Mouse (Mus musculus) urinary bladder, postnatal 10 days (tissue): ENCODE measurements around the gene Alpk3.

Experiments used
- DNase-seq: peaks from one replicate; pipeline ENCODE4 v3.0.0; 2022; ENCODE audit warnings: low spot score

Alpk3 gene

DNA sequence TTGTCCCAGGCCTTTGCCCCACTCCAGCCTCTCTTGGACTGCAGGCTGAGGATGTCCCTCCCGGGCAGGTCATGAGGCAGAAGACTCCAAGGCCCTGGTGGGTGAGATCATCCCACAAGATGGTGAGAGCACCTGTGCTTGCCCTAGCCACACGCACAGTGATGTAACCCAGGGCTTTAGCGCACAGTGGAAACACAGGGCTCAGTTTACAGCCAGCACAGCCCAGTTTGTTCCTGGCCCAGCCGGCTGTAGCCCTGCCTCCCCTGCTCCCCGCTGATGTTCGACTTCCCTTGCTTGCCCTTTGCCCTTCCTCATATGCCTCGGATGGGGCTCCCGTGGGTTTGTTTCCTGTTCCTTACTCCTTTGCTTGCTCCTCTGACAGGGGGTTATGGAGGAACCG, 17.1 kb downstream of the Alpk3 start:
- DNase-seq: no peak

DNA sequence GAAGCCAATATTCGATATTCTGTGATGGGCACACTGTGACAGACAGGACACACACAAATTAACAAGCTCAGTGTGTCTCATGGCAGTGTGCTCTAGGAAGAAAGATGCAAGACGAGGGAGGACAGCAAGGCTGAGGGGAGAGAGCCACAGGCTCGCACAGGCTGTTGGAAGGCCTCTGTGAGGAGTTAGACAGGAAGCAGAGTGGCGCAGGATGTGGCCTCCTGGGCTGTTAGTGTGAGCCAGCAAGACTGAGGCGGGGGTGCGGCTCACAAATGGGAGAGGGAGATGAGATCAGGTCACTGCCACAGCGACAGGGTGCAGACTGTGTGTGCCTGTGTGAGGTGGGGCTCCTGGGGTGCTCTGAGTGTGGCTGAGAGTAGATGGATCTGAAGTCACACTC, 17.9 kb downstream of the Alpk3 start:
- DNase-seq: no peak

DNA sequence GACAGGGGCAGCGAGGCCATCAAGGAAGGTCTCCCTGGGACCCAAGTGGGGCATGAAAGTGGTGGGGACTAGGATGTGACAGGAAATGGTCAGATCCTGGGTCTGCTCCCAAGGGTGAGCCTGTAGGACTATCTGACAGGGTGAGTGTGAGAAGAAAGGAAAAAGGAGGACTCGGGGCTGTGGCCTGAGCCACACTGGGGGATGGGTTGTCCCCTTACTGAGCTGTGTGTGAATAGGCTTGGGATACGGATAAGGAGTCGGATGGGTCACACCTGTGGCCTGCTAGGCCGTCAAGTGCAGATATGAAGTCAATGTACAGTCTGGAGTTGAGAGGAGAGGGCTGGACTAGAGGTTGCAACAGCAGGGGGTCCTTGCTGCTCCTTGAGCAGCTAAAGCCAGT, 18.3 kb downstream of the Alpk3 start:
- no peak for DNase-seq

DNA sequence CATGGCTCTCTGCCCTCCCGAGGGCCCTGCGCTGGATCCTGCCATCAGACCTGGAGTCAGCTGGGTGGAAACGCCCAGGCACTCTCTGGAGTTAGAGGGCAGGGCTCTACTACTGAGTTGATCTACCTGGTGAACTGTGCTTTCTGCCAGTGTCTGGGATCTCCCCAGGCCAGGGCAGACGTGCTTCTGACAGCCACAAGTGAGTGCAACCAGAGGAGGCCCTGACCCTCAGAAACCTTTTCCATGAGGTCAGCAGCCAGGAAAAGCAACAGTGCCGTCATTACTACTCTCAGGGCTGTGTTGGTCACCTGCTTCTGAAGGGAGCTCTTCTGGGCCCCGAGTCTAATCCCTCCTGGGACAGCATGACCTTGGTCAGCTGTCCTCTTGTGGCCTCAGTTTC, 19.6 kb downstream of the Alpk3 start:
- DNase-seq: no peak

DNA sequence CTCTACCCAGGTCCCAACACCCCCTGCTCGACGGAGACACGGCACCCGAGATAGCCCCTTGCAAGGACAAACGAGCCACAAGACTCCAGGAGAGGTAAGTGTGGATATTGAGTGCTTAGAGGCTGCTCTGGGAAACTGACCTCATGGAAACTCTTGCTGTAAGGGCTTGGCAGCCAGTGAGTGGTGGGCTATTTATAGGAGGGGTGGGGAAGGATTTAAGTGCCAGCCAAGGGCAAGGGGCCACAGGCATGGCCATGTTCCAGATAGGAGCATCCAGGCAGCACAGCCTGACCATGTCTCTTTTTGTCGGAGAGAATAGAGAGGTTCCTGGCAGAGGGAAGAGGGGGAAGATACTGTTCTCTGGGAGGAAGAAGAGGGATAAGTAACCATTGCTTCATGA, 21.3 kb downstream of the Alpk3 start:
- no peak for DNase-seq

DNA sequence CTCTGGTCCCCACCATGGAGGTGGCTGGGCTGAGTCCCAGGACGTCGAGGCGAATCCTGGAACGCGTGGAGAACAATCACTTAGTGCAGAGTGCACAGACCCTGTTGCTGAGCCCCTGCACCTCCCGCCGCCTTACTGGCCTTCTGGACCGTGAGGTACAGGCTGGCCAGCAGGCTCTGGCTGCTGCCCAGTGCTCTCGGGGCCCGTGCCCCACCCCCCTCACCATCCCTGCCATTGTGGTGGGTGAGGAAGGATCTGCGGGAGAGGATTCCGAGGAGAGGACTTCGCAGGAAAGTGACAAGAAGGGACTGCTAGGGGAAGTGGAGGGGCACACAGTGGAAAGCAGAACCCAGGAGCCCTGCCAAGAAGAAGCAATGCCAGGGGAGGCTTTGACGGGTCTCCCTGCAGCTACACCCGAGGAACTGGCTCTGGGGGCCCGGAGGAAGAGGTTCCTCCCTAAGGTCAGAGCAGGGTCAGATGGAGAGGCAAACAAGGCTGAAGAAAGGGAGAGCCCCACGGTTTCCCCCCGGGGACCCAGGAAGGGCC, 36.1 kb downstream of the Alpk3 start:
- no peak for DNase-seq

DNA sequence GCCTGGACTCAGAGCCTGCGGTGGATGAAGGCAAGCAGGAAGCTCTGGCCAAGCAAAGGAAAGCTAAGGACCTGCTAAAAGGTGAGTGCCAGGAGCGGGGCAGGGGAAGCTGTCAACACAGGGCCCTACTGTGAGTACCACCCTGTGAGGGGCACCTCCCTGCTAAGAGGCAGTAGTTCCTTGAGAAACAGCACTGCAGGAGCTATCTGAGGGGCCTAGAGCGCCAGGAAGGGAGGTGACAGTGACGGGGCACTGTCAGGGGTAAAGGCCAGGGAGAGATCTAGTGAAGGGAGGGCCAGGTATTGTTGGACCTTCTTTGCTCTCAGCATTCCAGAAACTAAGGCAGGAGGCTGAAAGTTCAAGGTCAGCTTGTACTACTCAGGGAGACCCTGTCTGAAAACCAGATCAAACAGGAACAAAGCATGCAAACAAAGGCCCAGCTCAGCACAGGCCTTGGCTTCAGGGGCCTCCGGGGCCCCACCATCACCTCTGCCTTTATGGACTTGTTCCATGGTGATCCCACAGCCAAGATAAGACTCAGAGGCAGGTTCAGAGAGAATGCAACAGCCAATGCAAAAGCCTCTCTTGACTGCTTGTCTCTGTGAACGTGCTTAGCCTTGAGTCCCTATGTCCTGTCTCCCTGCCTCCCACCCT, 36.8 kb downstream of the Alpk3 start:
- no peak for DNase-seq

DNA sequence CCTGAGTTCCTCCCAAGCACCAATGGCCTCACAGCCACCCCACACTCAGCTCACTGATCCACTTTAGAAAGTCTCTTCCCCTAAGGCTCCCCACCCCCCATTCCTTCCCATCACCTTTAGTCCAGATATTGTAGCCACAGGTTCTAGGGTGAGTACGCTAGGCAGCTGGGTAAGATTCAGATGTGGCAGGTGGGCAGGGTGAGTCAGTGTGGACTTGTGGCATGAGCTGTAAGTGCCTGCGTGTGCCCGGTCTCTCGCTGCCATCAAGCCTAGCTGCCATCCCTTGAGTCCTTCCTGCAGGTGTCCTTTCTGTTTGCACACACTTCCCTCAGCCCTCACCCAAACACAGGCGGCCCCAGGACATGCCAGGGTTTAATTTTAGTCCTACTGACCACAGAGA, 42.9 kb downstream of the Alpk3 start:
- DNase-seq: no peak

DNA sequence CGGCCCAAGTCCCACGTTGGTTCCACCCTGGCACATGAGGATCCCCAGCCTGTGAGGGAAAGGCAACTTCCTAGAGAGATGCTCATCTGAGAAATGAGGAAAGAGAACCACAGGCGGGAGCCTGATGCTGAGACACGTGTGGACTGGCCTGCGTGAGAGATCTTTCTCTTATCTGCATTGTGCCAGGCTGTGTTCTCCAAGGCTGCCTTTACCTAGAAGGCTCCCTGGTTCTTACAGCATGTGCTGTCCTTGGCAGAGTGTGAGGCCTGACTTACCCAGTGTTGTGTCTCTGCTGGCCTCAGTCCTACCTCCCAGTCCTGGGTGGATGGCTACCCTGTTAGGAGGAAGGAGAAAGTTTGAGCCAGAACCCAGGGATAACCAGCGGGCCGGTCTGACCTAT, 45.5 kb downstream of the Alpk3 start:
- no peak for DNase-seq

DNA sequence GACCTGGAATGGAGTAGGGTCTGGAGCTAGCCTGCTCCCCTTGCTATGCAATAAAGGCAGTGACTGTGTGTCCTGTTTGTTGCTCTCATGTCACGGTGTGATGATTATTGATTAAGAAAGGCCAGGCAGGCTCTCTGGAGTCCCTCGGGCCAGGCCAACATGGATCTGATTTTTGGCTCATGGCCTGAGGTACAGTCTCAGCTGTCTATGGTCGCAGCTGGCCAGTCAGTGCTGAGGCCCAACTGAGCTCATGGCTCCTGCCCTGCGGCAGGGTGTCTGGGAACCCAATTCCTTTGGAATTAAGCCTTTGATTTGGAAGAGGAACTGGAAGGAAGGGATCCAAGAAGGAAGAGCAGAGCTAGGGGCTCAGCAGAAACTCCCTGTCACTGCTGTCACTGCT, 48.1 kb downstream of the Alpk3 start:
- DNase-seq: no peak

DNA sequence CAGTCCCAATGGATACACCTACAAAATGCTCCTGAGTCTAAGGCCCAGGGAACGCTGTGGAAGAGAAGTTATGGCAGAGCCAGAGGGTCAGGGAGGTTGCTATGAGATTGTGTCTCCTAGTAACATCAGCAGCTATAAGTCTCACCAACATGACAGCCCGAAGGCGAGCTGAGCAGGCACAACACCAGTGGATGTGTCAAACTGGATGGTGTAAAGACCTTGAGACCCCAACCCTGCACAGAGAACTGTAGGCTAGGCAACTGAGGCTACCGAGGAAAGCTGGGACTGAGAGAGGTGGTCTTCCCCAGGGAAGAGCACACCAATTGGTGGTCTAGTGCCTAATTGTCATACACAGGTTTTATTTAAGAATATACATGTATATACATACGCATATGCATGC, 50.8 kb downstream of the Alpk3 start:
- DNase-seq: no peak

DNA sequence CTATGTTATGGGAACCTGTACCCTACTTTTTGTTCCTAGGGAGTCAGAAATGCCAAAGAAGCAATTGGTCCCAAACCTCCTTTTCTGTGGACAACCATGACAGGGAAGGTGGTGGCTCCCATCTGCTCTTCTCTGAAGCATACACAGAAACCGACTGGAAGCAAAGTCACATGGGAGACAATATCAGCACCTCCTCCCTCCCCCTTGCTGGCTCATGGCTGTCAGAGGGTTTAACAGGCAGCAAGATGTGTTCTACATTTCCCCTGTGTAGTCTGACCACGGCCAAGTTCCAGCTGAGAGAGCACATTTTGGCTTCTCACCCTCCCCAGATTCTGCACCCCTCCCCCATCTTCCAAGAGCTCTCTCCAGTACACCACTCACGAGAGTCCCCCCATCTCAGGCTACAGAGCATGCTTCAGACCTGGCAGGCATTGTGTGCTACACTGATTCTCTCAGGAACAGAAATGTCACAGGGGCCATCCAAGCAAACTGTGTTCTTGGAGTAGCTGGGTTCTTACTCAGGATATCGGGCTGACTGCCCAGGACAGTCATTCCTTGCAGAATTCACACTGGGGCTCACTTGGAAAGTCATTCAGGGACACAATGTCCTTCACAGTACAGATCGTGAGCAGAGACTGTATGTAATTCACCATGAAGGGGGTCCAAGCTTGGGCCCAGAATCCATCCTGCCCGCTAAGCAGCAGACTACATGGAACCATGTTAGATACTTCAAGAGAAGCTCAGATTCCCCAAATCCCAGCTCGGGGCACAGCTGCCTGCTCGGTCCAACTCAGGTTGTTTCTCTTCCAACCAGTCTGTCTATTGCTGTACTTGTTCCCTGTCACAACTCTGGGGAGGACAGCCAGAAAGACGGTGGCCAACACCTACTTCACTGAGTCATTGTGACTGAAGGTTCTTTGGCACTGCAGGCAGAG, 52.6 kb downstream of the Alpk3 start:
- DNase-seq: no peak

DNA sequence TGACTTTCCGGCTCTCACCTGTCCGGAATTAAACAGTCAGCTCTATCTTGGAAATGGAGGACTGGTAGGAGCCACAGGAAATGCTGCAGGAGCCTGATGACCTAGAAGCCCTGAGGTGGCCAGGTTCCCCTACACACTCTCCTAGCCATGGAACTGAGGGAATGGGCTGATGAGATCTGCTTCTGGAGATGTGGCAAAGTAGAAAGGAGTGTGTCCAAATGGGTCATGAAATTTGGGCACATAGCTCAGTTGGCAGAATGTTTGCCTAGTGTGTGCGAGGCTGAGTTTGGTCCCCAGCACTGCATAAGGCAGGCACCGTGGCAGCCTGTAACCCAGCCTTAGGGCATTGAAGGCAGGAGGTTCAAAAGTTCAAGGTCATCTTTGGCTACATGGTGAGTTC, 53.4 kb downstream of the Alpk3 start:
- no peak for DNase-seq

DNA sequence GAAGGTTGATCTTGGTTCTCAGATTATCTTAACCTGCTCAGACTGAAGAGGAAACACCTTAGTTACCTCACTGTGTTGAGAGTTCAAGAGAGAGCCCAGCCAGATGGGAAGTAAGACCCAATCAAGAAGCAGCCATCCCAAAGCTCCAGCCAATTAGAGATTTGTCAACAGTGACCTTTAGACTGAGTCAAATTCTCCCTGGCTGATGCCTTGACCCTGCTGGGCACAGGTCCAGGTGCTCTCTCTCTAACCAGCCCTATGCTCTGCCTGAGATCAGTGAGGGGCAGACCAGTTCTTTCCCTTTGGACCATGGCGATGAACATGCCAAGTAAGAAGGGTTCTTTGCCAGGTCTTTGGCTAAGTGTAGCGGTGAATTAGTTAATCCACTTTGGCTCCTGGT, 54.3 kb downstream of the Alpk3 start:
- DNase-seq: no peak

DNA sequence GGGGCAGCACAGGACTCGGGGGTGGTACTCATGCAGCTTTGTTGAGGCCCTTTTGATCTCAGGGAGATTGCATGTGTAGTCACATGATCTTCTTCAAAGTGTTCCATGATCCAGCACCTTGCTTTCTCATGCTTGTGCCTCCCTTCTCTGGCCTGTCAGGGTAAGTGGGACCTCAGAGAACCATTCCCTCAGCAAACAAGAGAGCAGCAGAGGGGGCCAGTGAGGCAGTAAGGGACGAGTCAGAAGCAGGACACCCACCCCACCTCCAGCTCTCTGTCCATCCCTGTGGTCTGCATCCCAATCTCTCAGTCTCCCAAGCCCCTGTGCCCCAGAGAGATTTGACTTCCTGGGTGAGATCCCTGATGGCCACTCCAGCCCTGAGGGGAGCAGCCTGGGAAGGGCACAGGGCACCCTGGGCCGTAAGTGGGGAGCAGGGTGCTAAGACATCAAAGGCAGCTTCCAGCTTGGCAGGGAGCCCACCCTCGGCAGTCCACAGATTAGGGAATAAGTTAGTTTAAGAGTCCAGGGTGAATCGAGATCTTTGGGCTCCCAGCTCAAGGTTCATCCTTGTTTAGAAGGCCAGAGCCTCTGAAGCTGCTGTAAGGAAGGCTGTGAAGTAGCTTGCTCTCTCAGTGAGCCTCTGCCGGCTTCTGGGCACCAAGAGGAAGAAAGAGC, 55.4 kb downstream of the Alpk3 start:
- DNase-seq: no peak

DNA sequence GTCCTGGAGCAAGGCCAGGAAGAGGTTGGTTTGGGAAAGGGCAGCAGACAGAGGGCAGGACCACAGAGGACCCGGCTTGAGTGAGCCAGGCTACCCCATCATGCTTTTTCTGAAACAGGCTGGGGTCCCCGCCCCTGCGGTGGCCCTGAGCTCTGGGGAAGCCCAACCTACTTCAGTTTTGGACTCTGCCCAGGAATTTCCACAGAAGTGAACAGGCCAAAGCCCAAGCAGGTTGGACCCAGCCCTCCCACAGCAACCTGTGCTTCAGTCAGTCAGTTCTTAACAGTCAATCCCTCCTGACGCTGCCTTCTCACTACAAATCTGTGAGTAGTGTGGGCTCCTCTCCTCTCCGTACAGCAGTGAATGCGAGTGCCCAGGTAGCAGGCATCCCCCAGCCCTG, 57.2 kb downstream of the Alpk3 start, which contains the start of gene Slc28a1:
TSS of gene Slc28a1 (plus strand) at position 245 of the 400 bp plus-strand sequence.
- DNase-seq: no peak

DNA sequence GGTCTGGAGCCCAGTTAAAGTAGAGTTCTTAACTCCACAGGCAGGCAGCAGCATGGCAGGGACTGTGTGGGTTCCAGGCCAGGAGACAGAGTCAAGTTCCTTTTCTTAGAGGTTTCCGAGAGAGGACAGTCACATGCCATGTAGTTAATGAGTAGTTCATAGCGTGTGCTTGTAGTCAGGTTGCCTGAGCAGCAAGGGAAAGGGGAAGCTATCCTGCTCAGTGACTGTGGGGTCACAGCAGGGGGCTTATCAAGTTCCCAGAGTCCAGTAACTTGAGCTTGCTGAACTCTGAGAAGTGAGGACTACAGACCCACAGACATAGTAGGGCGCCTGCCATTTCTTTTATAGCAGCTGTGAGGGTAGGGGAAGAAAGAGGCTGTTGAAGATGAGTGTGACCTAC, 63.7 kb downstream of the Alpk3 start:
- DNase-seq: no peak

DNA sequence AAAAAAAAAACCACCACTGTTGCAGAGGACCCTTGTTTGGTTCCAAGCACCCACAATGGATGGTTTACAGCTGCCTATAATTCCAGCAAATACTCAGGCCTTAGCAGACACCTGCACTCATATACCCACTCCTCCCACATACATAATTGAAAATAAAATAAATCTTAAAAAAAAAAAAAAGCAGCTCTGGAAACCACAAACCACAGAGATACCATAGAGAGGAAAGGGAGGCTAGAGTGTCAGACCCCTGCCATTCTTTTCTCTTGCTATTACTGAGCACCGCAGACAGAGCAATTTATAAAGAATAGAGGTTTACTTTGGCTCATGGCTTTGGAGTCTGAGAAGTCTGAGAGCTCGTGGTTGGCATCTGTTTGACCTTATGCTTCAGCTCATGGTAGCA, 65.4 kb downstream of the Alpk3 start:
- DNase-seq: no peak

DNA sequence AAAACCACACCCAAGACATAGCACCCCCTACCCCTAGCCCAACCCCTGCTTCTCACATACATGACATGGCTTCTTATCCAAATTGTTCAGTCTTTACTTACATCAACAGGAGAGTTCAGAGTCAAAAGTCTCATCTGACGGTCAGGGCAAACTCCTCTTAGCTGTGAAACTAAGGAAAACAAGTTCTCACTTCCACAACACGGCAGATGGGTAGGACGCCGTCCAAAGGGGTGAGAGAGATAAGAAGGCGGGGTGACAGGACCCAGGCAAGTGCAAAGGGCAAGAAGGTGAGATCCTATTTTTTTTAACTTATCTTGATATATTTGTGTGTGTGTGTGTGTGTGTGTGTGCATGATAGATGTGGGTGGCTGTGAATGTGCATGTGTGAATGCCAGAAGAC, 66.2 kb downstream of the Alpk3 start:
- no peak for DNase-seq

DNA sequence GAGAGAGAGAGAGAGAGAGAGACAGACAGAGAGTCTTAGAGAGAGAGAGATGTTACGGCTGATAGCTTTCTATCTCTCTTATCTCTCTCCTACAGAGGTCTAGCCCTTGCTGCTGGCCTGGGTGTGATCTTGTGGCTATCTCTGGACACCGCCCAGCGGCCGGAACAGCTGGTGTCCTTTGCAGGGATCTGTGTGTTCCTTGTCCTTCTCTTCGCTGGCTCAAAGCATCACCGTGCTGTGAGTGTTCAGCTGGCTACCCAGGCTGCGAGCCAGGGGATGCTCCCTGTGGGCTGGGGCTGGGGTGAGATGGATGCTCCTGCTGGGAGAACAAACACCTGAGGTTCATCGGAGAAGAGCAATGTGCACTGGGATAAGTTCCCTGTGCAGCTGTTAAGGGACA, 67.4 kb downstream of the Alpk3 start:
- DNase-seq: no peak

DNA sequence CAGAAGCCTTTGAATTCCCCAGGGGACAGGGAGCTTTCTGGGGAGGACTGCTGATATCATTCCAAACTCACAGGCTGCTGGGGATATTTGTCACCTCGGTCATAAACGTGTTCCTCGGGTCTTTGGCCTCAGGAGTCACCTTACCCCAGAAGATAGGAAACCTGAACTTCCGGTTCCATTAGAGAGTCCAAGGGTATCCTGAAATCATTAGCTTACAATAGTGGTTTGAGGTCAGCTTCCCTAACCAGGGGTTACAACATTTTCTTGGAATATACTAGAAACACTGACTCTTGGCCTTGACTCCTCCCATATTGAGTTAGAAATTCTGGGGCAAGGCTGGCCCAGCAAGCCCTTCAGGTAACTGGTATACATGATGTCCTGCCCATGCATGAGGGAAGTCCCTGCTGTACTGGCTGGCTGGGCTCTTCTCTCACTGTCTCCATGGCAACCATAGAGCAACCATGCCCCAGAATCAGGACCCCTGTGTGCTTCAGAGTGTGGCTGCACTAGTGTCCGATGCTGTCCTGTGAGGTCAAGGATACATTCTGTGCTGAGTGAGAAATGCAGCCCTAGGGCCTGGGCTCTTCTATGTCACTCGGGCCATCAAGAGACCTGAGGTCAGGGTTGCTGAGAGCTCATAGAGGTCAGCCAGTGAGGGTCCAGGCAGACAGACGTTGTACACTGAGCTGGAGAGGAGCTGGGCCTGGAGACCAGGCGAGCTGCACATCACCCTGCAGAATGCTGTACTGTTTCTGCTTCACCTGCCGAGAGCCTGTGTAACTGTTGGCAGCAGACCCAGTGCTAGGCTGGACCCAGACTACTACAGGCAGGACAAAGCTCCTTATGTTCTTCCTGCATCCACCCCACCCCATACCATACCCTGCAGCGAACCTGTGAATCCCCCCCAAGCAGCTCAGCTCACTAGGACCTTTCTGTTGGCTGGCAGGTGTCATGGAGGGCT, 68.1 kb downstream of the Alpk3 start:
- no peak for DNase-seq

DNA sequence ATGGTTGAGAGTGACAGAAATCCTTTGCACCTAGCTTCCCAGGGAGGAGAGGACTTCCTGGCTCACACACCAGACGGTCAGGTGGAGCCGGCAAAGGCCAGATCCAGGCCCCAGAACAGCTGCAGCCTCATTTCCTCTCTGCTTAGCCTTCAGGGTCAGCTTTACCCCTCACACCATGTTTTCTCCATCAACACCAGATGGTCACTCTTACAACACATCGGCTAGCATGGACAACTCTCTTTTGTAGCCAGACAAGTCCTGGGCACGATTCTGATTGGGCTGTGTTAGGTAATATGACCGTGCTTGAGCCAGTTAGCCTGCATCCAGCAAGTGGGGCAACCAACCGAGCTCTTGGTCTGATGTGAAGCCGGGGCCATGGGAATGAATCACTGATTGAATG, 74.5 kb downstream of the Alpk3 start:
- DNase-seq: no peak
